Mouse (Mus musculus) forebrain, embryonic 13.5 days (tissue): ENCODE data around the gene Aco1. TPM values are rescaled to one million over a fixed set of nuclear protein-coding genes. Genes with fewer than 3 reads are reported as not detected.

Experiments used
- ATAC-seq: fragments of 200-750 bp; cut with Nextera tagmentation; 2 replicates; pipeline ENCODE4 v1.8.0; 2017
- H3K27ac ChIP-seq: fragments of 300-500 bp; sonication (generic); 2 replicates; pipeline ENCODE4 v1.5.1; 2015; ENCODE audit warnings: inconsistent platforms, mild to moderate bottlenecking, moderate library complexity
- H3K27me3 ChIP-seq: fragments of 300-500 bp; sonication (generic); 2 replicates; pipeline ENCODE4 v1.6.1; 2015; ENCODE audit warnings: mild to moderate bottlenecking, inconsistent platforms
- H3K36me3 ChIP-seq: fragments of 300-500 bp; sonication (generic); 2 replicates; pipeline ENCODE4 v1.6.1; 2015; ENCODE audit warnings: mild to moderate bottlenecking, inconsistent platforms; ENCODE audit not compliant: poor library complexity, severe bottlenecking
- H3K4me1 ChIP-seq: fragments of 300-500 bp; sonication (generic); 2 replicates; pipeline ENCODE4 v1.6.1; 2015; ENCODE audit warnings: inconsistent platforms
- H3K4me2 ChIP-seq: fragments of 300-500 bp; sonication (generic); 2 replicates; pipeline ENCODE4 v1.6.1; 2015; ENCODE audit warnings: inconsistent platforms, mild to moderate bottlenecking, moderate library complexity
- H3K4me3 ChIP-seq: fragments of 300-500 bp; sonication (generic); 2 replicates; pipeline ENCODE4 v1.5.1; 2015; ENCODE audit warnings: mild to moderate bottlenecking, inconsistent platforms
- H3K9ac ChIP-seq: fragments of 300-500 bp; sonication (generic); 2 replicates; pipeline ENCODE4 v1.6.1; 2015; ENCODE audit warnings: mild to moderate bottlenecking, inconsistent platforms
- H3K9me3 ChIP-seq: fragments of 300-500 bp; sonication (generic); replicated peaks from 2 replicates; pipeline ENCODE4 v1.6.1; 2016; ENCODE audit warnings: inconsistent platforms
- WGBS: fragments of 180-500 bp; shearing (Covaris S2); methylation state at CpG from one replicate; pipeline ENCODE4 v1.1.7; 2015; 5-methylcytosine and 5-hydroxymethylcytosine counted together
- polyA plus RNA-seq: library from polyadenylated mRNA; unstranded; fragments of >200 nt; fragmentation: Nextera tagmentation; extraction: Ambion mirVana; gene quantifications from 2 replicates; pipeline ENCODE4 v1.2.1, GENCODE M21; 2015

Gene Aco1
- polyA plus RNA-seq, 1 experiment from 2014 or later = 50.7 TPM

- Histone ChIP-seq H3K4me2 (no peak overlapping the region), H3K27me3 (0 out of 2 replicates have a peak, but pooled peaks cover 5% of the 10 kb centered on the region), H3K9me3 (no peaks in the 10 kb centered on the region), H3K27ac (no peak overlapping the region), H3K4me1 (peaks cover 10% of the 10 kb centered on the region), H3K4me3 (no peak overlapping the region), H3K9ac (no peak overlapping the region), H3K36me3 (no peaks in the 10 kb centered on the region)
- ATAC-seq = no peak
- 54% methylated on average over 6 of the region's 6 CpGs for WGBS
Measured at GRCm38 (mm10) chr4:40241928-40242327, 99.0 kb downstream of the Aco1 start.

GRCm38 (mm10) chr4:40243006-40243405, 100.1 kb downstream of the Aco1 start:
- Histone ChIP-seq H3K4me2 (no peak overlapping the region), H3K4me3 (no peak overlapping the region), H3K4me1 (peaks cover 10% of the 10 kb centered on the region), H3K9me3 (no peaks in the 10 kb centered on the region), H3K27ac (no peak overlapping the region), H3K36me3 (no peaks in the 10 kb centered on the region), H3K9ac (no peak overlapping the region), H3K27me3 (0 out of 2 replicates have a peak, but pooled peaks cover 5% of the 10 kb centered on the region)
- 82% methylated on average over 4 of the region's 4 CpGs for WGBS
- no peak for ATAC-seq

- Histone ChIP-seq H3K4me3 (no peak overlapping the region), H3K27me3 (0 out of 2 replicates have a peak, but pooled peaks cover under 1% of the 10 kb centered on the region), H3K9me3 (no peaks in the 10 kb centered on the region), H3K9ac (no peak overlapping the region), H3K4me1 (peaks cover 4% of the 10 kb centered on the region), H3K36me3 (no peaks in the 10 kb centered on the region), H3K4me2 (no peak overlapping the region), H3K27ac (no peak overlapping the region)
- WGBS = 85% methylated on average over 8 of the region's 8 CpGs
- ATAC-seq = no peak
Measured at GRCm38 (mm10) chr4:40244035-40244434, 101.2 kb downstream of the Aco1 start.

Other genes starting within 250 kb of the Aco1 start
- gene Ddx58, start 96.7 kb downstream of the Aco1 start, polyA plus RNA-seq = 1.5 and 2.0 TPM in 2 replicates
- gene Smim27, start 126.5 kb downstream of the Aco1 start, polyA plus RNA-seq = 31.6 and 32.4 TPM in 2 replicates
- gene Topors, start 126.8 kb downstream of the Aco1 start, polyA plus RNA-seq = 41.1 and 41.6 TPM in 2 replicates
- 306 and 322 TPM in 2 replicates for gene Ndufb6, start 136.3 kb downstream of the Aco1 start, polyA plus RNA-seq